Mouse (Mus musculus): ENCODE results near the gene Trip10. TPM values are rescaled to one million over a fixed set of nuclear protein-coding genes. Genes with fewer than 3 reads are reported as not detected.
"Not testable (repeated sequence)": the region's sequence is repeated elsewhere in the genome, so short reads cannot be mapped to it uniquely, and the experiment has no call there.

Gene Trip10
- polyA plus RNA-seq, 1 experiment from 2014 or later: 10.4 TPM

- 65% methylated on average over 4 of the region's 5 CpGs for WGBS (ENCODE audit: insufficient replicate concordance)
- H3K9me3 ChIP-seq (replicated peaks; ENCODE audit: control insufficient read depth, low read length); H3K36me3 ChIP-seq (ENCODE audit: control insufficient read depth, insufficient read depth); H3K27ac ChIP-seq (ENCODE audit: low read length); H3K9ac ChIP-seq (ENCODE audit: low read depth, low read length); H3K4me3 ChIP-seq (ENCODE audit: low read depth, low read length); H3K4me2 ChIP-seq (ENCODE audit: low read depth, low read length); ATAC-seq (ENCODE audit: low read depth): not testable (repeated sequence)
- Histone ChIP-seq H3K4me1 (ENCODE audit: control insufficient read depth, low read depth, low read length) (peaks cover 16% of the 10 kb centered on the region), H3K27me3 (ENCODE audit: control insufficient read depth, insufficient read depth, low read depth, low read length) (peaks cover 22% of the 10 kb centered on the region)
Observed at GRCm38 (mm10) chr17:57277598-57278261, 28.5 kb downstream of the Trip10 start.

GRCm38 (mm10) chr17:57278537-57278936 is 29.3 kb downstream of the Trip10 start:
- Histone ChIP-seq H3K9ac (ENCODE audit: low read depth, low read length) (no peak overlapping the region; the same call in 1 of the 2 replicates), H3K27ac (ENCODE audit: low read length) (peak overlapping the region; percentile 33; the same call in 1 of the 2 replicates), H3K27me3 (ENCODE audit: control insufficient read depth, insufficient read depth, low read depth, low read length) (peaks cover 19% of the 10 kb centered on the region), H3K4me1 (ENCODE audit: control insufficient read depth, low read depth, low read length) (peaks cover 16% of the 10 kb centered on the region), H3K9me3 (replicated peaks; ENCODE audit: control insufficient read depth, low read length) (no peaks in the 10 kb centered on the region), H3K4me2 (ENCODE audit: low read depth, low read length) (peak overlapping the region; percentile 37), H3K4me3 (ENCODE audit: low read depth, low read length) (peak overlapping the region; percentile 52; the same call in 1 of the 2 replicates), H3K36me3 (ENCODE audit: control insufficient read depth, insufficient read depth) (no peaks in the 10 kb centered on the region)
- 0 out of 2 replicates have a peak, but pooled peaks have one; percentile 1 for ATAC-seq (ENCODE audit: low read depth)
- WGBS (ENCODE audit: insufficient replicate concordance): 11% methylated on average over 2 of the region's 2 CpGs

- Histone ChIP-seq H3K4me2 (ENCODE audit: low read depth, low read length) (peak within 1 kb of the TSS; percentile 37), H3K4me3 (ENCODE audit: low read depth, low read length) (peak within 1 kb of the TSS; percentile 52), H3K36me3 (ENCODE audit: control insufficient read depth, insufficient read depth) (no peaks in the 10 kb centered on the region), H3K9ac (ENCODE audit: low read depth, low read length) (peak within 1 kb of the TSS; percentile 54), H3K4me1 (ENCODE audit: control insufficient read depth, low read depth, low read length) (peaks cover 16% of the 10 kb centered on the region), H3K27me3 (ENCODE audit: control insufficient read depth, insufficient read depth, low read depth, low read length) (peaks cover 19% of the 10 kb centered on the region), H3K27ac (ENCODE audit: low read length) (peak within 1 kb of the TSS; percentile 58), H3K9me3 (replicated peaks; ENCODE audit: control insufficient read depth, low read length) (no peaks in the 10 kb centered on the region)
- 14% methylated on average over 26 of the region's 26 CpGs for WGBS (ENCODE audit: insufficient replicate concordance)
- ATAC-seq (ENCODE audit: low read depth): peak; percentile 19
Observed at GRCm38 (mm10) chr17:57278943-57279590, 29.8 kb downstream of the Trip10 start, which contains the start of gene Vav1. TSS of gene Vav1 (plus strand) at chr17:57279100.

DNA sequence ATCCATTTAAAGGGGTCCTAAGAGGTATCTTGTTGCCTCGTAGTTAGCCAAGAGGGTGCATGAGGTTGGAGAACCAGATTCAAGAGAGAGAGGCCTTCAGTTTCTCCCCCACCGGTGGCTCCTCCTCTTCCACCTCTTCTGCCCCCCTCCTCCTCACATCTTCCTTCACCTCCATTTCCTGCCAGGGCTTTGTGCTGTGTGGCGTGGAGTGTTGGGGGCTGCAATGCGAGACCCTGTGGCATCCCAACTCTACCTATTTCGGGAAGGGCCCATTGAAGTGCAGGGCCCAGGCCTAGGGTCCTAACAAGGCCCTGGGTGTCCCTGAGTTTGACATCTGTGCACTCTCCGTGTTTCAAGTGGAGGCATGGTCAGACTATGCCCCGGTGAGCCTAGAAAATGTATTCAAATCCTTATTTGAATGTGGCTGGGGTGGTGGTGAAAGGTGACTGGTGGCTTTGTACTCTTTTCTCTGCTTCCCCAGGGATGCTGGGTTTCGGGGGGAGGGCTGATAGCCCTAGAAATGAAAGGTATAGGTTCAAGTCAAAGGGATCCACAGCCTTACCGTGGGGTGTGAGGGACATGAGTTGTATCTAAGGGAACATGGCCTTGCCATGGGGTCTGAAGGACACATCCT is 30.5 kb downstream of the Trip10 start:
- H3K4me2 ChIP-seq (ENCODE audit: low read depth, low read length): peak overlapping the region; percentile 37; the same call in 1 of the 2 replicates
- H3K9me3 ChIP-seq (replicated peaks; ENCODE audit: control insufficient read depth, low read length): no peaks in the 10 kb centered on the region
- 16% methylated on average over 9 of the region's 9 CpGs for WGBS (ENCODE audit: insufficient replicate concordance)
- no peak for ATAC-seq (ENCODE audit: low read depth)
- peaks cover 16% of the 10 kb centered on the region for H3K4me1 ChIP-seq (ENCODE audit: control insufficient read depth, low read depth, low read length)
- H3K27ac ChIP-seq (ENCODE audit: low read length): peak overlapping the region; percentile 58
- H3K9ac ChIP-seq (ENCODE audit: low read depth, low read length): peak overlapping the region; percentile 54
- peak overlapping the region; percentile 52 for H3K4me3 ChIP-seq (ENCODE audit: low read depth, low read length)
- H3K27me3 ChIP-seq (ENCODE audit: control insufficient read depth, insufficient read depth, low read depth, low read length): peaks cover 13% of the 10 kb centered on the region
- H3K36me3 ChIP-seq (ENCODE audit: control insufficient read depth, insufficient read depth): no peaks in the 10 kb centered on the region

- ATAC-seq (ENCODE audit: low read depth): 0 out of 2 replicates have a peak, but pooled peaks have one; percentile 12
- H3K9me3 ChIP-seq (replicated peaks; ENCODE audit: control insufficient read depth, low read length): no peaks in the 10 kb centered on the region
- H3K4me1 ChIP-seq (ENCODE audit: control insufficient read depth, low read depth, low read length): peaks cover 15% of the 10 kb centered on the region
- 37% methylated on average over 3 of the region's 3 CpGs for WGBS (ENCODE audit: insufficient replicate concordance)
- peak overlapping the region; percentile 22; the same call in 1 of the 2 replicates for H3K4me2 ChIP-seq (ENCODE audit: low read depth, low read length)
- peak overlapping the region; percentile 53; the same call in 1 of the 2 replicates for H3K27ac ChIP-seq (ENCODE audit: low read length)
- peak overlapping the region; percentile 52 for H3K4me3 ChIP-seq (ENCODE audit: low read depth, low read length)
- peak overlapping the region; percentile 33 for H3K9ac ChIP-seq (ENCODE audit: low read depth, low read length)
- peaks cover 6% of the 10 kb centered on the region for H3K27me3 ChIP-seq (ENCODE audit: control insufficient read depth, insufficient read depth, low read depth, low read length)
- no peaks in the 10 kb centered on the region for H3K36me3 ChIP-seq (ENCODE audit: control insufficient read depth, insufficient read depth)
Observed at GRCm38 (mm10) chr17:57280411-57280810, 31.2 kb downstream of the Trip10 start.

- Histone ChIP-seq H3K4me2 (ENCODE audit: low read depth, low read length) (no peak overlapping the region), H3K4me3 (ENCODE audit: low read depth, low read length) (no peak overlapping the region), H3K27ac (ENCODE audit: low read length) (no peak overlapping the region), H3K9me3 (replicated peaks; ENCODE audit: control insufficient read depth, low read length) (no peaks in the 10 kb centered on the region), H3K4me1 (ENCODE audit: control insufficient read depth, low read depth, low read length) (peaks cover 3% of the 10 kb centered on the region), H3K9ac (ENCODE audit: low read depth, low read length) (no peak overlapping the region), H3K36me3 (ENCODE audit: control insufficient read depth, insufficient read depth) (no peaks in the 10 kb centered on the region), H3K27me3 (ENCODE audit: control insufficient read depth, insufficient read depth, low read depth, low read length) (no peaks in the 10 kb centered on the region)
- WGBS (ENCODE audit: insufficient replicate concordance): 60% methylated on average over 5 of the region's 5 CpGs
- no peak for ATAC-seq (ENCODE audit: low read depth)
Observed at GRCm38 (mm10) chr17:57283906-57284305, 34.7 kb downstream of the Trip10 start.

GRCm38 (mm10) chr17:57285077-57285476 is 35.8 kb downstream of the Trip10 start:
- peaks cover 6% of the 10 kb centered on the region for H3K4me1 ChIP-seq (ENCODE audit: control insufficient read depth, low read depth, low read length)
- WGBS (ENCODE audit: insufficient replicate concordance): 33% methylated on average over 2 of the region's 2 CpGs
- no peak for ATAC-seq (ENCODE audit: low read depth)
- no peaks in the 10 kb centered on the region; the same call in 1 of the 2 replicates for H3K36me3 ChIP-seq (ENCODE audit: control insufficient read depth, insufficient read depth)
- no peak overlapping the region; the same call in 1 of the 2 replicates for H3K27ac ChIP-seq (ENCODE audit: low read length)
- no peak overlapping the region for H3K4me3 ChIP-seq (ENCODE audit: low read depth, low read length)
- no peaks in the 10 kb centered on the region for H3K27me3 ChIP-seq (ENCODE audit: control insufficient read depth, insufficient read depth, low read depth, low read length)
- no peak overlapping the region for H3K9ac ChIP-seq (ENCODE audit: low read depth, low read length)
- no peak overlapping the region for H3K4me2 ChIP-seq (ENCODE audit: low read depth, low read length)
- H3K9me3 ChIP-seq (replicated peaks; ENCODE audit: control insufficient read depth, low read length): no peaks in the 10 kb centered on the region; the same call in 1 of the 2 replicates

DNA sequence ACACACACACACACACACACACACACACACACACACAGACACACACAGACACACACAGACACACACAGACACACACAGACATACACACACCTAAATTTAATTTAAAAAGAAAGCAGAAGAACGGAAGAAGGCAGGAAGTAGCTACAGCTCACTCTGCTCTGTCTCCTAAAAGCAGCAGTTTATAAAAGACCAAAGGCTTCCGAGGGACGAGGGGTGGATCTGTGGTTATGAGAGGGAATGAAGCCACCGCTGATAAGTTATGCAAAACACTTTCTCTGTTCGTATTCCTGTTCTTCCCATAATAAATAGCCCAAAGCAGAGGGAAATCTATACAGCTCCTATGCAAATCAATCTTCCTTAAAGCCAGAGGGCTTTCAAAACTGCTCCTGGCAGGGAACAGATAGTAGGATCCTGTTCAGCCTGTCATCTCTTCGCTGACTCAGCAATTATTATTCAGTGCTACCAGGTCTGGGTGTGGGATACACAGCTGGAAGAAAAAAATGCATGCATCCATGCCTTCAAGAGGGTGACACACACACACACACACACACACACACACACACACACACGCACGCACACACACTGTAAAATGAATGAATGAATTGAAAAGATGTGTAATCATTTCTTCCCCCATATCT is 37.6 kb downstream of the Trip10 start:
- H3K36me3 ChIP-seq (ENCODE audit: control insufficient read depth, insufficient read depth): no peaks in the 10 kb centered on the region; the same call in 1 of the 2 replicates
- WGBS (ENCODE audit: insufficient replicate concordance): 28% methylated on average over 8 of the region's 8 CpGs
- no peak overlapping the region for H3K9ac ChIP-seq (ENCODE audit: low read depth, low read length)
- no peak for ATAC-seq (ENCODE audit: low read depth)
- no peak overlapping the region for H3K4me3 ChIP-seq (ENCODE audit: low read depth, low read length)
- no peak overlapping the region for H3K4me2 ChIP-seq (ENCODE audit: low read depth, low read length)
- H3K27ac ChIP-seq (ENCODE audit: low read length): no peak overlapping the region
- H3K9me3 ChIP-seq (replicated peaks; ENCODE audit: control insufficient read depth, low read length): no peaks in the 10 kb centered on the region; the same call in 1 of the 2 replicates
- peaks cover 8% of the 10 kb centered on the region for H3K4me1 ChIP-seq (ENCODE audit: control insufficient read depth, low read depth, low read length)
- no peaks in the 10 kb centered on the region for H3K27me3 ChIP-seq (ENCODE audit: control insufficient read depth, insufficient read depth, low read depth, low read length)
